Mouse (Mus musculus) embryonic facial prominence, embryonic 13.5 days (tissue): Measurements from ENCODE around the gene Nfkb2. TPM values are rescaled to one million over a fixed set of nuclear protein-coding genes. Genes with fewer than 3 reads are reported as not detected.

Experiments
- ATAC-seq: fragments of 200-750 bp; cut with Nextera tagmentation; 2 replicates; pipeline ENCODE4 v1.8.0; 2017; ENCODE audit warnings: low read depth; ENCODE audit not compliant: insufficient number of reproducible peaks, insufficient read depth, low FRiP score, low TSS enrichment
- H3K27ac ChIP-seq: fragments of 300-500 bp; sonication (generic); 2 replicates; pipeline ENCODE4 v1.5.1; 2015; ENCODE audit warnings: moderate library complexity, mild to moderate bottlenecking, inconsistent platforms
- H3K27me3 ChIP-seq: fragments of 300-500 bp; sonication (generic); 2 replicates; pipeline ENCODE4 v1.6.1; 2015; ENCODE audit warnings: mild to moderate bottlenecking, inconsistent platforms
- H3K36me3 ChIP-seq: fragments of 300-500 bp; sonication (generic); 2 replicates; pipeline ENCODE4 v1.6.1; 2015; ENCODE audit warnings: mild to moderate bottlenecking, inconsistent platforms
- H3K4me1 ChIP-seq: fragments of 300-500 bp; sonication (generic); 2 replicates; pipeline ENCODE4 v1.6.1; 2015; ENCODE audit warnings: inconsistent platforms
- H3K4me2 ChIP-seq: fragments of 300-500 bp; sonication (generic); 2 replicates; pipeline ENCODE4 v1.6.1; 2015; ENCODE audit warnings: moderate library complexity, mild to moderate bottlenecking, inconsistent platforms
- H3K4me3 ChIP-seq: fragments of 300-500 bp; sonication (generic); 2 replicates; pipeline ENCODE4 v1.5.1; 2015; ENCODE audit warnings: mild to moderate bottlenecking, inconsistent platforms
- H3K9ac ChIP-seq: fragments of 300-500 bp; sonication (generic); 2 replicates; pipeline ENCODE4 v1.6.1; 2015; ENCODE audit warnings: mild to moderate bottlenecking, inconsistent platforms
- H3K9me3 ChIP-seq: fragments of 300-500 bp; sonication (generic); 2 replicates; pipeline ENCODE4 v1.6.1; 2016; ENCODE audit warnings: inconsistent platforms
- WGBS: fragments of 180-500 bp; shearing (Covaris S2); methylation state at CpG from one replicate; pipeline ENCODE4 v1.1.7; 2015; ENCODE audit warnings: mixed read lengths; 5-methylcytosine and 5-hydroxymethylcytosine counted together
- polyA plus RNA-seq: library from polyadenylated mRNA; unstranded; fragments of >200 nt; fragmentation: Nextera tagmentation; extraction: Ambion mirVana; gene quantifications from 2 replicates; pipeline ENCODE4 v1.2.1, GENCODE M21; 2015

Nfkb2 gene
- polyA plus RNA-seq, 1 experiment from 2014 or later = 9.0 TPM

DNA sequence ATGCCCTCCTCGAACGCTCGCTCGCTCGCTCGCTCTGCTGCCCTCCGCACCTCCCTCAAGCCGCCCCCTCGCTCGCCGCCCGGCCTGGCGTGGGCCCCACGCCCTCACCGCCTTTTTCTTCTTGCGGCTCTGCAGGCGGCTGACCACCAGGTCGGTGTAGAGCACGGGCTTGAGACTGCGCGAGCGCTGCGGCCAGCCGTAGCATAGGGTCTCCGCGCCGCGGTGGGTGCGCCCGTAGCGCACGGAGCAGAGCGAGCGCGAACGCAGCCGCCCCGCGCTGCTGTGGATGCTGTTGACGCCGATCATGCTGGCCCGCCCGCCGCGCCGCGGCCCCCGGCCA is 13.4 kb downstream of the Nfkb2 start:
- Histone ChIP-seq H3K9ac (peak overlapping the region; percentile 71), H3K9me3 (no peaks in the 10 kb centered on the region), H3K27me3 (peaks cover 100% of the 10 kb centered on the region), H3K36me3 (peaks cover 10% of the 10 kb centered on the region; the same call in 1 of the 2 replicates), H3K4me1 (peaks cover 46% of the 10 kb centered on the region), H3K27ac (no peak overlapping the region), H3K4me3 (peak overlapping the region; percentile 54), H3K4me2 (peak overlapping the region; percentile 79)
- no peak for ATAC-seq
- 1% methylated on average over 46 of the region's 48 CpGs for whole genome bisulfite sequencing

DNA sequence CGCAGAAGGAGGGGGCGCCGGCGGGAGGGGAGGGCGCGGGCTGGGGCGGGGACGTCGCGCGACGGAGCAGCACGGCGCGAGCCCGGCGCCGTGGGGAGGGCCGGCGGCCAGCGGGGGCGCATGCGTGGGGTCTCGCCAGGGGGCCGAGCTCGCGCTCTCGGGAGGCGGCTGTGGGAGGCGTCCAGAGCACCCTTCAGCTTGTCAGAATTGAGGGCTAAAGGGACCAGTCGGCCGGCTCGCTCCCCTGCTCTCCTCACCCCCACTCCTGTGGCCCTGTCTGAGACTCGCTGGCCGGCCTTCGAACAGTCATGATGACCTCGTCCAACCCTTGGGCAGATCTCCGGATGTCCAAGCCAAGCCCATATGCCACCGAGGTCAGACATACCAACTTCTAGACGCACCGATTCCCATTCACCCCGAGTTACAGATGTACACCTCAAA is 13.9 kb downstream of the Nfkb2 start:
- ATAC-seq = no peak
- H3K9ac ChIP-seq = peak overlapping the region; percentile 71
- 2% methylated on average over 41 of the region's 42 CpGs for WGBS
- H3K4me1 ChIP-seq = peaks cover 46% of the 10 kb centered on the region
- peak overlapping the region; percentile 54 for H3K4me3 ChIP-seq
- H3K9me3 ChIP-seq = no peaks in the 10 kb centered on the region
- H3K36me3 ChIP-seq = 0 out of 2 replicates have a peak, but pooled peaks cover 5% of the 10 kb centered on the region
- no peak overlapping the region for H3K27ac ChIP-seq
- peak overlapping the region; percentile 79 for H3K4me2 ChIP-seq
- H3K27me3 ChIP-seq = peaks cover 100% of the 10 kb centered on the region

DNA sequence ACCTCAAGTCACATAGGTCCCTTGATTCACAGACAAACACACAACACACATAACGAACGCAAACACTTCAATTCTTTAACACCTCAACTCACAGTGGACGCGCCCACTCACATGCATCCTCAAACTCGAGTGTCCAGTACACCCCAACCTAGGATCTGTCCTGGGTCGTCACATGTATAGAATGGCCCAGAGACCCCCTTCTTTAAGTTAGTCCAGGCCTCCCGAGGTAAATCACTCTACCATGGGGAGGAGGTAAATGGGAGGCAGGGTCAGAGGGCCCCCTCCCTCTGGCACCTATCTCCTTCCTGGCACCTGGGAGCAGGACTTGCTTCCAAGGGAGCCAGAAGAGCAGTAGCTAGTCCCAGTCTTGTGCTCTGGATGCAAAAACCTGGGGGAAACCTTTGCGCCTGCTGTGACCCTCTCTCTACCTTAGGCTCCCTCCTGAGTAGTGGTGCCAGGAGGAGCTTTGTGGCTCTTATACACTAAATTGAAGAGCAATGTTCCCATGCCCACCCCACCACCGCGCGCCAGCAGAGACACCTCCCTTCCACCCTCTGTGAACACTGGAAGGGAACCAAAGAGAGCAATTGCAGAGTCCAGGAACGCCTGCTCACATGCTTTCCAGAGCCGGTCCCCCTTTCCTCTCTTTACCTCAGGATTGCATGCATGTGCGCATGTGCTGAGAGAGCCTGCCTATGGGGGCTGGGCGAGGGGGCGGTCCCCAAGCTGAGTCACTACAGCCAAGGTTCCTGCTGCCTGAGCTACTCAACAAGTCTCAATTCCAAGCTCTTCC is 14.7 kb downstream of the Nfkb2 start:
- 11% methylated on average over 16 of the region's 16 CpGs for WGBS
- peak overlapping the region; percentile 79 for H3K4me2 ChIP-seq
- ATAC-seq = no peak
- peak overlapping the region; percentile 24 for H3K4me3 ChIP-seq
- no peak overlapping the region for H3K27ac ChIP-seq
- peaks cover 46% of the 10 kb centered on the region for H3K4me1 ChIP-seq
- peaks cover 100% of the 10 kb centered on the region for H3K27me3 ChIP-seq
- H3K36me3 ChIP-seq = no peaks in the 10 kb centered on the region
- H3K9ac ChIP-seq = no peak overlapping the region; the same call in 1 of the 2 replicates
- H3K9me3 ChIP-seq = no peaks in the 10 kb centered on the region

DNA sequence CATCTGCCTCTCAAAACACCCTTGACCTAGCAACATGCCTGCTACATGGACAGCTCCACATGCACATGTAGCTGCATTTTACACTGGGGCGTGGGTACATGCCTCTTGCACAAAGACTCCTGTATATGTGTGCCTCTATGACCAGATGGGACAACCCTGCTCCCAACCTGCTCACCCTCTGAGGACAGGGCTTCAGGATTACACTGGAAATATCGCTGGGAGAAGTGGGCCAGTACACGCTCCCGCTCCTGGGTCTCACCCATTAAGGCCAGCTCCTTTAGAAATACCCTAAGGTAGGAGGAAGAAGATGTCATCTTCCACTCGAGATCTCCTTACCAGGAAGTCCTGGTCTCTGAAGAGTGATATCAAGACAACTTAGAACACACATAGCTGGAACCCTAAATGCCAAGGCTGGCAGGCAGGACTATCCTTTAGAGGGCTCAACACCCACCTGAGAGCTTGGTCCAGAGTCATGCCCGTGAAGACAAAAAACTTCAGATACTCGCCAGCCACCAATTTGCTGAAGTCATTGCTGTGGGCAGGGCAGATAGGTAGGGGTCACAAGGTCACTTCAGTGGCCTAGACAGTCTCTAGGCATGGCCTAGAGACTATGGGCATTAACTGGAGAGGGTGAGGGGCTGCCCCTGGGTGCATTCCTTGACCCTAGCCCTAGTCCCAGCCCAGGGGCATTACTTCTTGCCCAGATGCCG is 16.1 kb downstream of the Nfkb2 start:
- Histone ChIP-seq H3K4me1 (peaks cover 41% of the 10 kb centered on the region), H3K27me3 (peaks cover 99% of the 10 kb centered on the region), H3K9me3 (no peaks in the 10 kb centered on the region), H3K9ac (no peak overlapping the region), H3K27ac (no peak overlapping the region), H3K4me3 (no peak overlapping the region), H3K36me3 (no peaks in the 10 kb centered on the region), H3K4me2 (no peak overlapping the region)
- WGBS = 75% methylated on average over 8 of the region's 8 CpGs
- ATAC-seq = no peak

DNA sequence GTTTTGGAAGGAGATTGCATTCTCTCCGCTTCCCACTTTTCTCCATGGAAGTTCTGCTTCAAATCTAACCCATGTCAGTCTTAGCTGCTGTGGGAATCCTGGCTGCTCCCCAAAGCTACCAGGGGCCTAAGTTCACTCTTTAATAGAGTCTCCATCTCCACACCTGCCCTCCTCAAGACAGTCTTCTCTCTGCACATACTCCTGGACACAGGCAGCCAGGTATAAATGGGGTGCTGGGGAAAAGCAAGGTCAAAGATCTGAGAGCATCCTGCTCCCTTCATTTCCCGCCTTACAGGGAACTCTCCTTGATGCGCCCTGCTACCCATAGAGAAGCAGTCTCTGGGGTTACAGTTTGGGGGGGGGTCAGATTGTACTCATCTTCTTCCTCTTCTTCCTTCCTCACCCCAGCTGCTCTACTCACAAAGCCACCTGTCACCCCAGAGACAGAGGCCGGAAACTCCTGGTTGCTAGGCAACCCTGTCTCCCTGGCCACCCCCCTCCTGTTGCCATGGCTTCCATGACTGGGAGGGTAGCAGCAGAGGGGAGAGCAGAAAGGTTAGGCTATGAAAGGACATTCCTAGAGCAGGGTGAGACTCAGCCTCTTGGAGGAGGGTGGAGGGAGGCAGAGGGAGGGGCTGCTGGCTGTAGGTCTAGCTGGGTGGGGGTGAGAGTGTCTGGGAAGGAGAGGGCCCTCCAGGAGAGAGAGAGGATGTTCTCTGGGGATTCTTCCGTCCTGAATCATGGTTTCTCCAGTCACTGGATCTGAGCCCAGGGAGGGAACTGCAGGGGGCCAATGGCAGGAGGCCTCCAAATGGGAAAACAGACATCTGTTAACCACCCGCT is 17.2 kb downstream of the Nfkb2 start:
- H3K4me1 ChIP-seq = peaks cover 40% of the 10 kb centered on the region
- ATAC-seq = no peak
- H3K27me3 ChIP-seq = peaks cover 99% of the 10 kb centered on the region
- no peak overlapping the region for H3K4me3 ChIP-seq
- 26% methylated on average over 6 of the region's 6 CpGs for WGBS
- H3K36me3 ChIP-seq = no peaks in the 10 kb centered on the region
- H3K9me3 ChIP-seq = no peaks in the 10 kb centered on the region
- peak overlapping the region; percentile 14; the same call in 1 of the 2 replicates for H3K4me2 ChIP-seq
- H3K9ac ChIP-seq = no peak overlapping the region
- no peak overlapping the region; the same call in 1 of the 2 replicates for H3K27ac ChIP-seq

DNA sequence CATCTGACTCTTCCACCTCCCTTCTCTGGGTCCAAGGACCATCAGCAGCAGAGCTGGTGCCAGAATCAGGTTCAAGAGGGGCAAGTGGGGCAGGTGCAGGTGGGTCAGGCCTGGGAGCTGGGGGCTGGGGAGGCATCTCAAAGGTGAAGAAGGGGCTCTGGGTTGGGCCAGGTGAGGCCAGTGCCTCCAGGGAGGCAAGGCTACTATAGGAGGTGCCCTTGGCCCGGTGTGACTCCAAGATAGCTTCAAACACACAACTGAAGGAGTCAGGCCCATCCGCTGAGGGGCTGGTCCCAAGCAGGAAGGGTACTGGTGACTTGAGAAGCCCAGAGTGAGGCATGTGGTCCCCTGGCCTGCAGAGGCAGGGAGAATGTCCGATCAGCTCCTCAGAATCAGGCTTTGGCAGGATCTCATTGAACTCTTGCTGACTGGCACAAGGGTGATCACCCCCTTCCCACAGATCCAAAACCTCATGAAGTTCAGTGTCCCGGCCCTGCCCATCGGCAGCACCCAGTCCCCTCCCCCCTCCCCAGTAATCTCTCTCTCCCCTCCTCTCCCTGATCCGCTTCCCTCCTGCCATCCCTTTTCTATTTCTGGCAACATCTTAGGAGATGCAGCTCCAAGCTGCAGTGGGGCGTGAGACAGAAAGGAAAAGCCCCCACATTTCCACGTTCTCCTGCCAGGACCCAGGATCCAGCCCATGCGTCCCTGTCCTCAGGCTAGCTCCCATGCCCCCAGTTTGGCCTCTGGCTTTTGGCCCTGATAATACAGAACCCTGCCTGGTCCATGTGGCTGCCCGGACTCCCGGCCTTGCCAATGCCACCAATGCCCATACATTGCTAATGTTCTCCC is 18.2 kb downstream of the Nfkb2 start:
- 0 out of 2 replicates have a peak overlapping the region, but pooled peaks have one; percentile 39 for H3K27ac ChIP-seq
- no peaks in the 10 kb centered on the region for H3K36me3 ChIP-seq
- H3K9me3 ChIP-seq = no peaks in the 10 kb centered on the region
- H3K27me3 ChIP-seq = peaks cover 99% of the 10 kb centered on the region
- ATAC-seq = no peak
- no peak overlapping the region for H3K9ac ChIP-seq
- no peak overlapping the region for H3K4me2 ChIP-seq
- WGBS = 49% methylated on average over 11 of the region's 11 CpGs
- peaks cover 38% of the 10 kb centered on the region for H3K4me1 ChIP-seq
- H3K4me3 ChIP-seq = no peak overlapping the region

DNA sequence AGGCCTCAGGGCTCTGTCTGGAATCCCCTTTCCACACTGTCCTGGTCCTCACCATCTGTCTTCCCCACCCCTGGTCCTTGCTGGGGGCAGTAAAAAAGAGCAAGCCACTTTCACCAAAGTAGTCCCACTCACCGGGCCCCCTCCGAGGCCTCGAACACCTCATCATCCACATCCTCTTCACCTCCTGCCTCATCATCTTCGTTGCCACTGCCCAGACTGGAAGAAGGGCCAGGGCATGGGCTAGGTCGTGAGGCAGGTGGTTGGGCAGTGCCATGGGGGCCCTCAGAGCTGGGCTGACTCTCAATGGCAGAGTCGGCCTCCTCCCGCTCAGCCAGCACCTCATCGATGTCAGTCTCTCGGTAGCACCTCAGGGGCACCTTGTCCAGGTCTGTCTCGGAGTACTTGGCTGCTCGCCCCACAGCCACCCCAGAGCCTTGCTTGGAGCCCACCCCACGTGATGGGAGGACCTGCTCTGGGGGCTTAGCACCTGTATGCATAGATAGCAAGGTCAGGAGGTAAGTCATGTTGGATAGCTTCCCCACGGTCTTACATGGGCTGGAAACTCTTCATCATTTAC is 19.0 kb downstream of the Nfkb2 start:
- Histone ChIP-seq H3K9ac (no peak overlapping the region), H3K36me3 (no peaks in the 10 kb centered on the region), H3K4me3 (no peak overlapping the region), H3K27me3 (peaks cover 93% of the 10 kb centered on the region), H3K4me2 (no peak overlapping the region), H3K4me1 (peaks cover 38% of the 10 kb centered on the region), H3K27ac (no peak overlapping the region), H3K9me3 (no peaks in the 10 kb centered on the region)
- 78% methylated on average over 13 of the region's 13 CpGs for WGBS
- no peak for ATAC-seq

DNA sequence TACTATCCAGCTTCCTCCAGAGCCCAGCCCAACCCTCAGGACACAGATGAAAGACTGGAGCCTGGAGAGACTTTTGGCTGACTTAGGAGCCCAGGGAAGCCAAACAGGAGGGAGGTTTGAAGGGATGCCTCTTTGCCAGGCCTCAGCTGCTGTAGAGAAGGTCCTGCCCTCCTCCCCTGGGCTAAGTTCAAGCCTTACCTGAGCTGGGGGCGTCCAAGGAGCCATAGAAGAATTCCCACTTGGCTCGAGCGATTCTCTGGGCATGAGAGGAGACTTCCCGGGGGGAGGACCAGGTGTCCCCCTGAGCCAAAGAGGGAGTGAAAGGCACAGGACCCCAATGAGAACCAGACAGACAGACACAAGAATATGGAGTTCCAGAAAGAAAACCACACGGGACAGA is 19.6 kb downstream of the Nfkb2 start:
- 63% methylated on average over 5 of the region's 5 CpGs for whole genome bisulfite sequencing
- ATAC-seq = no peak
- Histone ChIP-seq H3K4me1 (peaks cover 32% of the 10 kb centered on the region), H3K9me3 (no peaks in the 10 kb centered on the region), H3K4me2 (no peak overlapping the region), H3K36me3 (no peaks in the 10 kb centered on the region), H3K9ac (no peak overlapping the region), H3K4me3 (no peak overlapping the region), H3K27ac (no peak overlapping the region), H3K27me3 (peaks cover 86% of the 10 kb centered on the region)

DNA sequence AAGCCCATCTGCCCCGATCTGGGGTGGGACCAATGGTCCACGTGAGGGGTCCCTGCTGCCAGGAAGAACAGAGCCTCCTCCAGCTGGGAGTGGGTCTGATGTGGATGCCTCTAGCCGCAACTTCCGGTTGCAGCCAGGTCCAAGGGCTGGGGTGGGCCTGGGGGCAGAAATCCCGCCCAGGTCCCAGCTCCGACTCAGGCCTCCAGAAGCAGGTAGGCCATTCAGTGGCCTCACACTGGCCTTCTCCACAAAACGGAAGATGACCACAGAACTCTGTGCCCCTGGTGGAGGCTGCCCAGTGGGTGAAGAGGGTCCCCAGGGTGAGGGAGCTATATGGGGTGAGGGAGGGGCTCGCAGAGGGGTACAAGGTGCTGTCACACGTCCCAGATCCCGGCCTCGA is 20.2 kb downstream of the Nfkb2 start:
- no peak for ATAC-seq
- H3K4me3 ChIP-seq = no peak overlapping the region
- peaks cover 30% of the 10 kb centered on the region for H3K4me1 ChIP-seq
- H3K9me3 ChIP-seq = no peaks in the 10 kb centered on the region
- no peak overlapping the region for H3K9ac ChIP-seq
- no peaks in the 10 kb centered on the region for H3K36me3 ChIP-seq
- 54% methylated on average over 11 of the region's 11 CpGs for WGBS
- H3K4me2 ChIP-seq = no peak overlapping the region
- no peak overlapping the region for H3K27ac ChIP-seq
- H3K27me3 ChIP-seq = peaks cover 84% of the 10 kb centered on the region

DNA sequence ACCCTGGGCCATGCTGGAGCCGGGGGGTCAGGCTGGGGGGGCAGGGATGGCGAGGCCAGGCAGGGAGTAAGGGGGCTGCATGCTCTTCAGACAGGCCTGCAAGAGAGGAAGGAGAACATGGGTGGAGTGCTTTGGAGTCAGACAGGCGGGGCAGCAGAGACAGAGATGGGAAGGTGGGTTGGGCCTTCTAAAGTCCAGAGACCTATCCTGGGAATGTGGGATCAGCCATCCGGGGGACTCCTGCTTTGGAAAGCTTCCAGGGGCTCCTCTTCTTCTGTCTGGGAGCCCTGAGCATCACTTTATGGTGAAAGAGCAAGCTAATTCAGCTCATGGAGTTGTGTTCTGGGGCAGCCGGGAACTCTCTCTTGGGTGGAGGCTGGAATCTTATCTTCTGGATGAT is 20.8 kb downstream of the Nfkb2 start:
- 64% methylated on average over 5 of the region's 5 CpGs for WGBS
- Histone ChIP-seq H3K27me3 (peaks cover 81% of the 10 kb centered on the region), H3K9ac (no peak overlapping the region), H3K4me2 (no peak overlapping the region), H3K4me1 (peaks cover 35% of the 10 kb centered on the region), H3K4me3 (no peak overlapping the region), H3K9me3 (no peaks in the 10 kb centered on the region), H3K27ac (no peak overlapping the region), H3K36me3 (no peaks in the 10 kb centered on the region)
- ATAC-seq = no peak
